Mouse (Mus musculus): ENCODE results near the gene Gm38655. TPM values are rescaled to one million over a fixed set of nuclear protein-coding genes. Genes with fewer than 3 reads are reported as not detected.

Gm38655 gene
- not detected for polyA plus RNA-seq (2014; fragmentation: Illumina TruSeq; extraction: RNeasy Lipid Tissue Mini Kit (QIAGEN cat#74804); ENCODE audit: low read depth, low replicate concordance)

DNA sequence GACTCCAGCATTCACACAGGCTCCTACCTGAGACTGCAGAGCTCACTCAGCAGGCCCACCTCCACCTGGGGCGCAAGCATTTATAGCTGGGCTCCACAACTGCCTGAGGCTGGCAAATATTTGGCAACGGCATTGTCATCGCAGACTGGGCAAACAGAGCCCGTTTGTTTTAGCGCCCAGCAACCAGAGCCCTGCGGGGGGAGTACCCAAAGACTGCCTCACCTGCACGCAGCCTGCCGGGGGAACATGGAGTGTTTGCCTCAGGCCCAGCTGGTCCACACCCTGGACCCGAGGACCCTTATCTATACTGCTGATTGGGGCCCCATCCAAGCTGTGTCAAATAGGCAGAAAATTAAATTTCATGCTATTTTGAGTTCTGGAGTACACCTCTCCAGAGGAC is at the start of gene Gm38655:
Gene Gm38655, minus strand, starts transcription at position 61 of the 400 bp plus-strand sequence.

DNA sequence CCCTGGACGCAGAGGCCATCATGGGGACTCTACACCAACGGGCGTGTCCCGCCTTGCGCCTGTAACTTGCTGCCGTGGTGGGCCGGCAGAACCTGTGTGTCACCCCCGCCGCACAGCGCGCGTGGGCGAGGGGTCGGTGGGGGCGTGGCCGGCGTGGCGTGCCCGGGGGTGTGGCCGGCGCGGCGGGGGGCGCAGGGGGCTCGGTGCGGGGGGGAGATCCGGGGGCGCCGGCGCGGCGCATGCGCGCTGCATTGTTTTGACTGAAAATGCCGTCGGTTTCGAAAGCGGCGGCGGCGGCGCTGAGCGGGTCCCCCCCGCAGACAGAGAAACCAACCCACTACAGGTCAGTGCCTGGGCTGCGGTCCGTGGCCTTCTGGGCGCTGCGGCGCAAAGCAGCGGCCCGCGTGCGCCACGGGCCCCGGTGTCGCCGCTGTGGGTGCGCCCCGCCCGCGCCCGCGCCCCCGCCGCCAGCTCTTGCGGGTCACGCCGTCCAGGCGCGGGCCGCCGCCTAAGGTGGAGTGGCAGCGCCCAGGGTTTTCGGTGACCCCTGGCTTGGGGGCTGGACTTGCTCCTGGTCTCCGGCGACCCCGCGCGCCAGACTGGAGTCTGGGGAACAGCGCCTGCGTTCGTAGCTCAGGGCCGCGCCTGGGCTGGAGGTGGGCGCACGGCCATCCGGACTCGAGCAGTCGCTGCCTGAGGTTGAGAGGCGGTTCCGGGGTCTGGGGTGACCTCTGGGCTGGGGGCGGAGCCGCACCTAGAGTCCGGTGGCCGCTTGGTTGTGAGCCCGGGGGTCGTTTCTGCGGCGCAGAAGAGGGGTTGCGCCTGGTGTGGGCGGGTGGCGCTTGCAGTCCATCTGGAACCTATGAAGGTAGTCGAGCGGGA is 13.1 kb upstream of the Gm38655 start, which contains the start of gene Unkl:
Gene Unkl, plus strand, starts transcription at position 248 of the 882 bp plus-strand sequence.

DNA sequence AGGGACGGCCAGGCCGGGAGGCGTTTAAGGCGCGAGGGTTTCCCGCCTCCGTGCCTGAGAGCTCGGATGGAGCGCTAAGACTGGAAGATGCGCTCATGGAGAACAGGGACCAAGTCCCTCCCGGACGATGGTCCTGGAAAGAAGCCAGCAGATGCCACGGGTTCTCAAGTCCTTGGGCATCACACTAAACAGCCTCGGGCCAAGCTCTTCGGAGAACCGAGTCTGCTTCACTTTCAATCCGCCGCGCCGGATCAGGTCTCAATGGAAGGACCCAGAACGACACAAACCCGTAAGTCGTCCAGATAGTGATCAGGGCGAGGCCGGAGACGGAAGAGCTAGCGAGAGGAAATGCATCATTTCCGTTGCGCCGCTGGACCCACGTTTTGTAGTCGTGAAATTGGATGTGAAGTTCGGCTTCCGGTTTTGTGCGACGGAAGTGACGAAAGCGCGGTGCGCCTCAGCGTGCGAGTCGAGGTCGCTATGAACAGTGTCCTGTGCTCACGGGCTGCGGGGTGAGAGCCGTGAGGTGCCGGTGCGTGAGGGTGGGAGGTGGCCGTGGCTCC is 8.9 kb upstream of the Gm38655 start, which contains the start of gene BC003965:
Gene BC003965, plus strand, starts transcription at position 426 of the 563 bp plus-strand sequence.

DNA sequence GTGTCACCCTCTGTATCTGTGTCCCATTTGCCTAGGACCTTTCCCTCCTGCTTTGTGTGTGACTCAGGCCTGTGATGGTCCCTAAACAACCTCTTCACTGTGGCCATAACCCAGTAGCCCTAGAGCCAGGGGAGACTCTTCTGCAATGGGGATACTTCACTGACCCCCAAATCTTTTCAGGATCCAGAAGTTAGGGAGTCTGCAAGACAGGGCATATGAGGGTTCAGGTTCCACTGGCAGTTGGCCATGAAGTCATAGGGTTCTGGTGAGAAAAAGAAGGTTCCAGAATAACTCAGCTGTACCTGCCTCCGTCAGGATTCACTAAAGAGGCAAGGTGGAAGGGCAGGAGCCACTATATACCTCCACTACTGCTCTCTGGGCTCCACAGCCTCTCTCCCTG is 13.1 kb downstream of the Gm38655 start, which contains the start of gene Ccdc154:
Gene Ccdc154, plus strand, starts transcription at position 301 of the 400 bp plus-strand sequence.

DNA sequence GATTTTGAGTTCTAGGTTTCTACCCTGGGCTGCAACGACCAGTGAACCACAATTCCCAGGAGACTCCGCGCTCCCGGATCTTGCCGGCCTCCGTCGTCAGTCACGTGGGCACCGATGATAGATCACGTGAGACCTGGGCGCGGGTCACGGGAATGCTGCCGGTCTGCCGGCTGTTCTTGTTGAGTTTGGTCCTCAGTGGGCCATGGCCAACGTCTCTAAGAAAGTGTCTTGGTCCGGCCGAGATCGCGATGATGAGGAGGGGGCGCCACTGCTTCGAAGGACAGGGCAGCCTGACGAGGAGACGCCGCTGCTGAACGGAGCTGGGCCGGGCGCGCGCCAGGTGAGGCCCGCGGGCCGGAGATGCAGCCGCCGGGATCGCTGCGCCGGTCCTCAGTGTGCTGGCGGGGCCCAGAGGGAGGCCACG is 42.0 kb downstream of the Gm38655 start, which contains the start of gene Clcn7:
Gene Clcn7, plus strand, starts transcription at position 117 of the 424 bp plus-strand sequence.

Other genes starting within 250 kb of the Gm38655 start
- gene Mapk8ip3, start 238.5 kb downstream of the Gm38655 start, polyA plus RNA-seq (2014; fragmentation: Illumina TruSeq; extraction: RNeasy Lipid Tissue Mini Kit (QIAGEN cat#74804); ENCODE audit: low read depth, low replicate concordance) = 4.3 TPM
- 13.2 TPM for gene Jpt2, start 214.8 kb downstream of the Gm38655 start, polyA plus RNA-seq (2014; fragmentation: Illumina TruSeq; extraction: RNeasy Lipid Tissue Mini Kit (QIAGEN cat#74804); ENCODE audit: low read depth, low replicate concordance)
- 13.1 TPM for gene Cramp1l, start 159.7 kb downstream of the Gm38655 start, polyA plus RNA-seq (2014; fragmentation: Illumina TruSeq; extraction: RNeasy Lipid Tissue Mini Kit (QIAGEN cat#74804); ENCODE audit: low read depth, low replicate concordance)
- 141 TPM for gene Ift140, start 159.4 kb downstream of the Gm38655 start, polyA plus RNA-seq (2014; fragmentation: Illumina TruSeq; extraction: RNeasy Lipid Tissue Mini Kit (QIAGEN cat#74804); ENCODE audit: low read depth, low replicate concordance)
- 1.2 TPM for gene Tmem204, start 91.9 kb downstream of the Gm38655 start, polyA plus RNA-seq (2014; fragmentation: Illumina TruSeq; extraction: RNeasy Lipid Tissue Mini Kit (QIAGEN cat#74804); ENCODE audit: low read depth, low replicate concordance)
- gene Telo2, start 59.5 kb downstream of the Gm38655 start, polyA plus RNA-seq (2014; fragmentation: Illumina TruSeq; extraction: RNeasy Lipid Tissue Mini Kit (QIAGEN cat#74804); ENCODE audit: low read depth, low replicate concordance) = 0.48 TPM
- not detected for gene Ptx4, start 54.7 kb downstream of the Gm38655 start, polyA plus RNA-seq (2014; fragmentation: Illumina TruSeq; extraction: RNeasy Lipid Tissue Mini Kit (QIAGEN cat#74804); ENCODE audit: low read depth, low replicate concordance)
- 3.2 TPM for gene Clcn7, start 42.1 kb downstream of the Gm38655 start, polyA plus RNA-seq (2014; fragmentation: Illumina TruSeq; extraction: RNeasy Lipid Tissue Mini Kit (QIAGEN cat#74804); ENCODE audit: low read depth, low replicate concordance)
- gene Ccdc154, start 13.0 kb downstream of the Gm38655 start, polyA plus RNA-seq (2014; fragmentation: Illumina TruSeq; extraction: RNeasy Lipid Tissue Mini Kit (QIAGEN cat#74804); ENCODE audit: low read depth, low replicate concordance) = 2.2 TPM
- 5.9 TPM for gene BC003965, start 9.1 kb upstream of the Gm38655 start, polyA plus RNA-seq (2014; fragmentation: Illumina TruSeq; extraction: RNeasy Lipid Tissue Mini Kit (QIAGEN cat#74804); ENCODE audit: low read depth, low replicate concordance)
- 3.5 TPM for gene Unkl, start 12.9 kb upstream of the Gm38655 start, polyA plus RNA-seq (2014; fragmentation: Illumina TruSeq; extraction: RNeasy Lipid Tissue Mini Kit (QIAGEN cat#74804); ENCODE audit: low read depth, low replicate concordance)
- 2.9 TPM for gene Gnptg, start 64.7 kb upstream of the Gm38655 start, polyA plus RNA-seq (2014; fragmentation: Illumina TruSeq; extraction: RNeasy Lipid Tissue Mini Kit (QIAGEN cat#74804); ENCODE audit: low read depth, low replicate concordance)
- gene Tsr3, start 64.7 kb upstream of the Gm38655 start, polyA plus RNA-seq (2014; fragmentation: Illumina TruSeq; extraction: RNeasy Lipid Tissue Mini Kit (QIAGEN cat#74804); ENCODE audit: low read depth, low replicate concordance) = 6.2 TPM
- gene Baiap3, start 80.9 kb upstream of the Gm38655 start, polyA plus RNA-seq (2014; fragmentation: Illumina TruSeq; extraction: RNeasy Lipid Tissue Mini Kit (QIAGEN cat#74804); ENCODE audit: low read depth, low replicate concordance) = 0.20 TPM
- 461 TPM for gene Ube2i, start 99.2 kb upstream of the Gm38655 start, polyA plus RNA-seq (2014; fragmentation: Illumina TruSeq; extraction: RNeasy Lipid Tissue Mini Kit (QIAGEN cat#74804); ENCODE audit: low read depth, low replicate concordance)
- gene Prss34, start 122.9 kb upstream of the Gm38655 start, polyA plus RNA-seq (2014; fragmentation: Illumina TruSeq; extraction: RNeasy Lipid Tissue Mini Kit (QIAGEN cat#74804); ENCODE audit: low read depth, low replicate concordance) = not detected
- gene Prss28, start 133.2 kb upstream of the Gm38655 start, polyA plus RNA-seq (2014; fragmentation: Illumina TruSeq; extraction: RNeasy Lipid Tissue Mini Kit (QIAGEN cat#74804); ENCODE audit: low read depth, low replicate concordance) = not detected
- not detected for gene Prss29, start 143.2 kb upstream of the Gm38655 start, polyA plus RNA-seq (2014; fragmentation: Illumina TruSeq; extraction: RNeasy Lipid Tissue Mini Kit (QIAGEN cat#74804); ENCODE audit: low read depth, low replicate concordance)
- gene Tpsab1, start 170.1 kb upstream of the Gm38655 start, polyA plus RNA-seq (2014; fragmentation: Illumina TruSeq; extraction: RNeasy Lipid Tissue Mini Kit (QIAGEN cat#74804); ENCODE audit: low read depth, low replicate concordance) = not detected
- gene Tpsb2, start 190.8 kb upstream of the Gm38655 start, polyA plus RNA-seq (2014; fragmentation: Illumina TruSeq; extraction: RNeasy Lipid Tissue Mini Kit (QIAGEN cat#74804); ENCODE audit: low read depth, low replicate concordance) = not detected
- not detected for gene Tpsg1, start 193.8 kb upstream of the Gm38655 start, polyA plus RNA-seq (2014; fragmentation: Illumina TruSeq; extraction: RNeasy Lipid Tissue Mini Kit (QIAGEN cat#74804); ENCODE audit: low read depth, low replicate concordance)

All from testis, adult 10 weeks (tissue).